Mouse (Mus musculus): ENCODE measurements around the gene Irx6. TPM values are rescaled to one million over a fixed set of nuclear protein-coding genes. Genes with fewer than 3 reads are reported as not detected.

Irx6 gene
- polyA plus RNA-seq, 1 experiment from 2014 or later, result 1.1 TPM

GRCm38 (mm10) chr8:92673555-92674243 lies 389 bp upstream of the Irx6 start:
- H3K9me3 ChIP-seq (replicated peaks), result no peaks in the 10 kb centered on the region
- no peaks in the 10 kb centered on the region for H3K36me3 ChIP-seq
- WGBS, result 0% methylated on average over 30 of the region's 30 CpGs
- no peak overlapping the region for H3K27ac ChIP-seq
- peak overlapping the region; percentile 89 for H3K4me2 ChIP-seq
- H3K4me3 ChIP-seq, result peak overlapping the region; percentile 52
- H3K4me1 ChIP-seq (replicated peaks), result peaks cover 27% of the 10 kb centered on the region
- peak; percentile 71 for ATAC-seq (replicated peaks; ENCODE audit: insufficient number of reproducible peaks, insufficient read depth, low FRiP score, low read depth)
- peaks cover 94% of the 10 kb centered on the region for H3K27me3 ChIP-seq
- peak overlapping the region; percentile 43 for H3K9ac ChIP-seq

DNA sequence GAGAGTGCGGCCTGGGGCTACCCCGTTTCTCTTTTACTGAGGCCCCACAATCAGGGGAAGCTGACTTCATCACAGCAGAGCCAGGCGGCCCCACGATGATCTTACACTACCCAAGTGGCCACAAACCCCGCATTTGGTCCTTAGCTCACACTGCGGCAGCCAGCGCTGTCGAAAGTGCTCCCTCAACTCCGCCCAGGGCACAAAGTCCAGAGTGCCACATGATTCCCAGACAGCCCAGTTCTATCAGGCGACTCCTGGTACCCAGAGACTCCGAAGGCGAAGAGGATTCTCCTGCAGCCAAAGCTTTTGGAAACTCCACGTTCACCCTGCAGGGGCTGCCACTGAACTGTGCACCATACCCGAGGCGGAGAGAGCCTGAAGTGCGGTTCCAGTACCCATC lies 4.3 kb downstream of the Irx6 start:
- H3K9ac ChIP-seq, result no peak overlapping the region

DNA sequence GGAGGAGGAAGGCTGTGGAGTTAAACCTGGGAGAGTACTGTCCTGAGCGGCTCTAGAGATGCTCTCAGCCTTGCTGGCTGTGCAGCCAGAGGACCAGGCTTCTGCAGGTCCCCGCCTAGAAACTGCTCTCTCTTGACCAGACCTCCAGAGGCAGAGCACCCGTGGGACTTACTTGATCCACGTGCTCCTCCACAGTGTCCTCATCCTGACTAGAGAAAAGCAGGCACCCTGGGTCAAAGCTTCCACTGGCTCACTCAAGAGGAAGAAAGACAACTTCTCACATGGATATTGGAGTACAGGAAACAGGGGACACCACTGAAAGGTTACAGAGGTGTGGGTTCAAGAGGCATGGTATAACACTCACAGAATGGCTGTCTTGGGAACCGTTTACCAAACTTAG lies 23.3 kb downstream of the Irx6 start:
- H3K4me1 ChIP-seq (replicated peaks), result no peaks in the 10 kb centered on the region
- no peak overlapping the region for H3K4me2 ChIP-seq
- ATAC-seq (replicated peaks; ENCODE audit: insufficient number of reproducible peaks, insufficient read depth, low FRiP score, low read depth), result no peak
- H3K27me3 ChIP-seq, result no peaks in the 10 kb centered on the region
- 80% methylated on average over 5 of the region's 5 CpGs for WGBS
- H3K4me3 ChIP-seq, result no peak overlapping the region
- H3K27ac ChIP-seq, result no peak overlapping the region
- no peaks in the 10 kb centered on the region for H3K9me3 ChIP-seq (replicated peaks)
- no peaks in the 10 kb centered on the region for H3K36me3 ChIP-seq
- no peak overlapping the region for H3K9ac ChIP-seq

More for the DNA sequence above, 4.3 kb downstream of the Irx6 start:
- Histone ChIP-seq H3K4me2 (peak overlapping the region; percentile 51), H3K36me3 (no peaks in the 10 kb centered on the region), H3K4me1 (replicated peaks) (peaks cover 21% of the 10 kb centered on the region), H3K27ac (no peak overlapping the region), H3K4me3 (peak overlapping the region; percentile 24), H3K9me3 (replicated peaks) (no peaks in the 10 kb centered on the region), H3K27me3 (peaks cover 82% of the 10 kb centered on the region)
- 10% methylated on average over 16 of the region's 16 CpGs for WGBS
- no peak for ATAC-seq (replicated peaks; ENCODE audit: insufficient number of reproducible peaks, insufficient read depth, low FRiP score, low read depth)

- H3K36me3 ChIP-seq, result no peaks in the 10 kb centered on the region
- H3K4me2 ChIP-seq, result no peak overlapping the region
- no peaks in the 10 kb centered on the region for H3K9me3 ChIP-seq (replicated peaks)
- H3K27me3 ChIP-seq, result no peaks in the 10 kb centered on the region
- H3K9ac ChIP-seq, result no peak overlapping the region
- 60% methylated on average over 3 of the region's 3 CpGs for WGBS
- H3K4me1 ChIP-seq (replicated peaks), result no peaks in the 10 kb centered on the region
- H3K27ac ChIP-seq, result no peak overlapping the region
- no peak for ATAC-seq (replicated peaks; ENCODE audit: insufficient number of reproducible peaks, insufficient read depth, low FRiP score, low read depth)
- H3K4me3 ChIP-seq, result no peak overlapping the region
Observed at GRCm38 (mm10) chr8:92698411-92698810, 24.3 kb downstream of the Irx6 start.

GRCm38 (mm10) chr8:92699922-92700540 lies 25.9 kb downstream of the Irx6 start:
- Histone ChIP-seq H3K27ac (no peak overlapping the region), H3K36me3 (no peaks in the 10 kb centered on the region), H3K4me3 (no peak overlapping the region), H3K4me2 (no peak overlapping the region), H3K9me3 (replicated peaks) (no peaks in the 10 kb centered on the region), H3K27me3 (no peaks in the 10 kb centered on the region), H3K4me1 (replicated peaks) (no peaks in the 10 kb centered on the region), H3K9ac (no peak overlapping the region)
- no peak for ATAC-seq (replicated peaks; ENCODE audit: insufficient number of reproducible peaks, insufficient read depth, low FRiP score, low read depth)
- 66% methylated on average over 8 of the region's 8 CpGs for WGBS

GRCm38 (mm10) chr8:92703375-92703774 lies 29.3 kb downstream of the Irx6 start:
- ATAC-seq (replicated peaks; ENCODE audit: insufficient number of reproducible peaks, insufficient read depth, low FRiP score, low read depth), result no peak

GRCm38 (mm10) chr8:92706311-92706710 lies 32.2 kb downstream of the Irx6 start:
- H3K27ac ChIP-seq, result no peak overlapping the region
- no peaks in the 10 kb centered on the region for H3K9me3 ChIP-seq (replicated peaks)
- H3K4me1 ChIP-seq (replicated peaks), result no peaks in the 10 kb centered on the region
- no peaks in the 10 kb centered on the region for H3K36me3 ChIP-seq
- H3K4me2 ChIP-seq, result no peak overlapping the region
- H3K4me3 ChIP-seq, result no peak overlapping the region
- ATAC-seq (replicated peaks; ENCODE audit: insufficient number of reproducible peaks, insufficient read depth, low FRiP score, low read depth), result no peak
- no peak overlapping the region for H3K9ac ChIP-seq
- 22% methylated on average over 2 of the region's 2 CpGs for WGBS
- H3K27me3 ChIP-seq, result no peaks in the 10 kb centered on the region

More at GRCm38 (mm10) chr8:92703375-92703774, 29.3 kb downstream of the Irx6 start:
- Histone ChIP-seq H3K27ac (0 out of 2 replicates have a peak overlapping the region, but pooled peaks have one; percentile 26), H3K9me3 (replicated peaks) (no peaks in the 10 kb centered on the region), H3K9ac (no peak overlapping the region), H3K36me3 (no peaks in the 10 kb centered on the region), H3K27me3 (no peaks in the 10 kb centered on the region), H3K4me1 (replicated peaks) (no peaks in the 10 kb centered on the region), H3K4me2 (no peak overlapping the region), H3K4me3 (no peak overlapping the region)
- 59% methylated on average over 3 of the region's 3 CpGs for WGBS

DNA sequence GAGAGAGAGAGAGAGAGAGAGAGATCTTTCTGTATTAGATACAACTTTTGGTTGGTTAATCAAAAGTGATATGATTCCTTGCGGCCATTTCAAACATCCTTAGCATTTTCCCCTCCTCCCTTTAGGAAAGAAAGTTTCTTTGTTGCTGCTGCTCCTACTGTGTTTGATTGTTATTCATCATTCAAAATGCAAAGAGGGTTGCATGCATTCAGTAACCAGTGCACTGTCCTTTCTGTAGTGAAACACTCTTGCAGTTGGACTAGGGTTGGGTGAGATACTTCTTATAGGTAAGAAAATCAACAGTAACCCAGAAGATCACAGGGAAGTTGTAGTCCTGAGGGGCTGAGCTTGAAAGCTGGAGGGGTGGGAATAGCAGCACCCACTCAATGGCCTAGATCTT lies 39.2 kb downstream of the Irx6 start:
- H3K9me3 ChIP-seq (replicated peaks), result no peaks in the 10 kb centered on the region
- WGBS, result 91% methylated on average over 1 of the region's 1 CpGs
- ATAC-seq (replicated peaks; ENCODE audit: insufficient number of reproducible peaks, insufficient read depth, low FRiP score, low read depth), result no peak
- H3K36me3 ChIP-seq, result no peaks in the 10 kb centered on the region
- H3K4me1 ChIP-seq (replicated peaks), result peaks cover 9% of the 10 kb centered on the region
- no peaks in the 10 kb centered on the region for H3K27me3 ChIP-seq
- no peak overlapping the region for H3K4me2 ChIP-seq
- H3K9ac ChIP-seq, result no peak overlapping the region
- H3K4me3 ChIP-seq, result no peak overlapping the region
- no peak overlapping the region for H3K27ac ChIP-seq

DNA sequence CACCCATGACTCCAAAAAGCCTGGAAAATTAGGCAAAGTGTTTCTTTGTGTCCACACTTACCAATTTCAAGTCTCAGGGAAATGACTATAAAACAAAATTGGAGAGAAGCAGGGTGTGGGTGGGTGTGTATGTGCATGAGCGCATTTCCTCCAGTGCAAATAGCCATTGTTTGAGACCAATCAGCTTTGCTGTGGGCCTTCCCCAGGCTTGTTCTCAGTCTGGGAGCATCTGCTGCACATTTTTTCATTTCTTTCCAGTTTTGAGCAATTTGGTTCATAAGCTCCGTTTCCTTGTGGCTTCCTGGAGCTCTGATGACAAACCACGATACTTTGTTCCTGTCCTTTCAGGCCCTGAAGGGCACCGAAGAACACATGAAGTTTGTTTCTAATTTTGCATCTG lies 43.3 kb downstream of the Irx6 start:
- Histone ChIP-seq H3K9me3 (replicated peaks) (no peaks in the 10 kb centered on the region), H3K4me3 (no peak overlapping the region), H3K27ac (no peak overlapping the region), H3K9ac (no peak overlapping the region), H3K27me3 (no peaks in the 10 kb centered on the region; the same call in 1 of the 2 replicates), H3K4me2 (no peak overlapping the region), H3K36me3 (no peaks in the 10 kb centered on the region), H3K4me1 (replicated peaks) (peaks cover 16% of the 10 kb centered on the region)
- no peak for ATAC-seq (replicated peaks; ENCODE audit: insufficient number of reproducible peaks, insufficient read depth, low FRiP score, low read depth)
- WGBS, result 53% methylated on average over 4 of the region's 4 CpGs

DNA sequence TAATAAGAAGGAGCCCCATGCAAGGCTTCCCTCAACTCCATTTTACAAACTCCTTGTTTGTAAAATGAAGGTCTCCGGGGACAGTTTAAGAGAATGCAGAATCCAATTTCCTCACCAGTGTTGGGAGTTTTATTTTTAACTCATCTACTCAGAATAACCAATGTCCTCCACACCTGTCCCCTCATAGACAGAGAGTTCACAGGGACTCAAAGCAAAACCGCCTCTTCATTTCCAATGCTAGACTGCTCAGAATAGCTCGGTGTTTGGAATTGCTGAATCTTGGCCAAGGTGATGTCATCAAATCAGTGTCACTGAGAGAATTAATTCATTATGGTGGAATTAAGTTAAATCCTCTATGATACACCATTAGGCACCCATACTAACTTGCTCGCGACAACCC lies 44.0 kb downstream of the Irx6 start:
- 51% methylated on average over 5 of the region's 5 CpGs for WGBS
- peaks cover 21% of the 10 kb centered on the region for H3K4me1 ChIP-seq (replicated peaks)

GRCm38 (mm10) chr8:92721266-92721935 lies 47.3 kb downstream of the Irx6 start:
- no peaks in the 10 kb centered on the region for H3K9me3 ChIP-seq (replicated peaks)
- H3K27me3 ChIP-seq, result no peaks in the 10 kb centered on the region; the same call in 1 of the 2 replicates
- peak; percentile 88 for ATAC-seq (replicated peaks; ENCODE audit: insufficient number of reproducible peaks, insufficient read depth, low FRiP score, low read depth)
- H3K4me2 ChIP-seq, result peak overlapping the region; percentile 33; the same call in 1 of the 2 replicates
- WGBS, result 34% methylated on average over 12 of the region's 12 CpGs
- H3K36me3 ChIP-seq, result no peaks in the 10 kb centered on the region
- no peak overlapping the region for H3K4me3 ChIP-seq
- H3K4me1 ChIP-seq (replicated peaks), result peaks cover 29% of the 10 kb centered on the region
- H3K27ac ChIP-seq, result no peak overlapping the region
- 0 out of 2 replicates have a peak overlapping the region, but pooled peaks have one; percentile 33 for H3K9ac ChIP-seq

More for the DNA sequence above, 44.0 kb downstream of the Irx6 start:
- Histone ChIP-seq H3K27ac (no peak overlapping the region), H3K9ac (no peak overlapping the region), H3K4me2 (no peak overlapping the region), H3K27me3 (no peaks in the 10 kb centered on the region; the same call in 1 of the 2 replicates), H3K4me3 (no peak overlapping the region), H3K9me3 (replicated peaks) (no peaks in the 10 kb centered on the region), H3K36me3 (no peaks in the 10 kb centered on the region)
- ATAC-seq (replicated peaks; ENCODE audit: insufficient number of reproducible peaks, insufficient read depth, low FRiP score, low read depth), result no peak

Data from heart, embryonic 15.5 days (tissue).